Mouse (Mus musculus): ENCODE measurements around the gene Galnt13.

GRCm38 (mm10) chr2:54435380-54435779, 737 bp upstream of the Galnt13 start:
- no peak for TF ChIP-seq CTCF (IDR thresholded peaks at IDR 0.05; ENCODE audit: control insufficient read depth, insufficient read depth, low read length)
- TF ChIP-seq POLR2A (IDR thresholded peaks at IDR 0.05; ENCODE audit: borderline replicate concordance, control insufficient read depth, low read depth, low read length): no peak
